Mouse (Mus musculus) small intestine, adult 2 months (tissue): ENCODE data around the gene Wdfy1.

Experiments used
- CTCF ChIP-seq: fragments of 200-500 bp; IDR thresholded peaks from 2 replicates; pipeline ENCODE4 v1.5.1; 2012; ENCODE audit warnings: low read depth, mild to moderate bottlenecking, control low read depth, inconsistent platforms, low read length, moderate library complexity, mixed read lengths; ENCODE audit not compliant: insufficient replicate concordance, insufficient read length; ENCODE audit errors: extremely low read depth
- POLR2A ChIP-seq: fragments of 200-500 bp; IDR thresholded peaks from 2 replicates; pipeline ENCODE4 v1.6.1; 2012; ENCODE audit warnings: low read depth, mild to moderate bottlenecking, control low read depth, inconsistent platforms, low read length, moderate library complexity

GRCm38 (mm10) chr1:79706707-79707106, 69.2 kb downstream of the Wdfy1 start:
- TF ChIP-seq CTCF (no peak), POLR2A (no peak)
